Mouse (Mus musculus): Measurements from ENCODE around the gene Cpsf6. TPM values are rescaled to one million over a fixed set of nuclear protein-coding genes. Genes with fewer than 3 reads are reported as not detected.
"Not testable (repeated sequence)": the region's sequence is repeated elsewhere in the genome, so short reads cannot be mapped to it uniquely, and the experiment has no call there.

Gene Cpsf6
- polyA plus RNA-seq, 1 experiment from 2014 or later, result 243 TPM

GRCm38 (mm10) chr10:117392832-117393195 lies 13.0 kb upstream of the Cpsf6 start:
- 12% methylated on average over 6 of the region's 6 CpGs for WGBS
- H3K9me3 ChIP-seq, result no peaks in the 10 kb centered on the region
- DNase-seq (ENCODE audit: extremely low spot score, low spot score), result no peak
- peak overlapping the region; percentile 80 for H3K27ac ChIP-seq
- peaks cover 17% of the 10 kb centered on the region for H3K27me3 ChIP-seq (ENCODE audit: poor library complexity, severe bottlenecking)
- peaks cover 32% of the 10 kb centered on the region for H3K4me1 ChIP-seq
- H3K4me3 ChIP-seq, result peak overlapping the region; percentile 55
- H3K36me3 ChIP-seq (replicated peaks), result no peaks in the 10 kb centered on the region

- not testable (repeated sequence) for H3K9me3 ChIP-seq; H3K27ac ChIP-seq; H3K36me3 ChIP-seq (replicated peaks); H3K4me3 ChIP-seq; DNase-seq (ENCODE audit: extremely low spot score, low spot score)
- WGBS, result 86% methylated on average over 1 of the region's 1 CpGs
- H3K4me1 ChIP-seq, result peaks cover 32% of the 10 kb centered on the region
- peaks cover 17% of the 10 kb centered on the region for H3K27me3 ChIP-seq (ENCODE audit: poor library complexity, severe bottlenecking)
Observed at GRCm38 (mm10) chr10:117392397-117392796, 12.6 kb upstream of the Cpsf6 start.

GRCm38 (mm10) chr10:117391801-117392200 lies 12.0 kb upstream of the Cpsf6 start:
- H3K27me3 ChIP-seq (ENCODE audit: poor library complexity, severe bottlenecking), result peaks cover 17% of the 10 kb centered on the region
- WGBS, result 82% methylated on average over 2 of the region's 2 CpGs
- no peaks in the 10 kb centered on the region for H3K36me3 ChIP-seq (replicated peaks)
- H3K9me3 ChIP-seq, result no peaks in the 10 kb centered on the region
- H3K27ac ChIP-seq, result no peak overlapping the region
- no peak for DNase-seq (ENCODE audit: extremely low spot score, low spot score)
- H3K4me1 ChIP-seq, result peaks cover 30% of the 10 kb centered on the region
- H3K4me3 ChIP-seq, result no peak overlapping the region

GRCm38 (mm10) chr10:117391057-117391456 lies 11.2 kb upstream of the Cpsf6 start:
- DNase-seq (ENCODE audit: extremely low spot score, low spot score), result no peak
- H3K36me3 ChIP-seq (replicated peaks), result no peaks in the 10 kb centered on the region
- no peak overlapping the region for H3K4me3 ChIP-seq
- H3K9me3 ChIP-seq, result no peaks in the 10 kb centered on the region
- no peak overlapping the region for H3K27ac ChIP-seq
- peaks cover 17% of the 10 kb centered on the region for H3K27me3 ChIP-seq (ENCODE audit: poor library complexity, severe bottlenecking)
- 28% methylated on average over 5 of the region's 5 CpGs for WGBS
- peaks cover 26% of the 10 kb centered on the region for H3K4me1 ChIP-seq

- peaks cover 26% of the 10 kb centered on the region for H3K4me1 ChIP-seq
- H3K9me3 ChIP-seq, result no peaks in the 10 kb centered on the region
- H3K36me3 ChIP-seq (replicated peaks), result no peaks in the 10 kb centered on the region
- H3K4me3 ChIP-seq, result no peak overlapping the region
- H3K27me3 ChIP-seq (ENCODE audit: poor library complexity, severe bottlenecking), result peaks cover 17% of the 10 kb centered on the region
- DNase-seq (ENCODE audit: extremely low spot score, low spot score), result no peak
- no peak overlapping the region for H3K27ac ChIP-seq
- 61% methylated on average over 31 of the region's 31 CpGs for WGBS
Observed at GRCm38 (mm10) chr10:117389904-117390875, 10.4 kb upstream of the Cpsf6 start.

GRCm38 (mm10) chr10:117389371-117389740 lies 9.5 kb upstream of the Cpsf6 start:
- Histone ChIP-seq H3K4me3 (no peak overlapping the region), H3K9me3 (no peaks in the 10 kb centered on the region), H3K27me3 (ENCODE audit: poor library complexity, severe bottlenecking) (peaks cover 17% of the 10 kb centered on the region), H3K4me1 (peaks cover 26% of the 10 kb centered on the region), H3K36me3 (replicated peaks) (no peaks in the 10 kb centered on the region), H3K27ac (no peak overlapping the region)
- 68% methylated on average over 1 of the region's 1 CpGs for WGBS
- no peak for DNase-seq (ENCODE audit: extremely low spot score, low spot score)

- no peak overlapping the region for H3K4me3 ChIP-seq
- no peak overlapping the region for H3K27ac ChIP-seq
- no peaks in the 10 kb centered on the region for H3K9me3 ChIP-seq
- peaks cover 24% of the 10 kb centered on the region for H3K4me1 ChIP-seq
- no peaks in the 10 kb centered on the region for H3K36me3 ChIP-seq (replicated peaks)
- 32% methylated on average over 2 of the region's 2 CpGs for WGBS
- H3K27me3 ChIP-seq (ENCODE audit: poor library complexity, severe bottlenecking), result peaks cover 17% of the 10 kb centered on the region
- no peak for DNase-seq (ENCODE audit: extremely low spot score, low spot score)
Observed at GRCm38 (mm10) chr10:117388637-117389370, 9.0 kb upstream of the Cpsf6 start.

- not testable (repeated sequence) for H3K36me3 ChIP-seq (replicated peaks); H3K4me3 ChIP-seq; H3K9me3 ChIP-seq; DNase-seq (ENCODE audit: extremely low spot score, low spot score); H3K27ac ChIP-seq
- H3K27me3 ChIP-seq (ENCODE audit: poor library complexity, severe bottlenecking), result peaks cover 17% of the 10 kb centered on the region
- peaks cover 17% of the 10 kb centered on the region for H3K4me1 ChIP-seq
- 47% methylated on average over 3 of the region's 3 CpGs for WGBS
Observed at GRCm38 (mm10) chr10:117387961-117388636, 8.3 kb upstream of the Cpsf6 start.

- Histone ChIP-seq H3K4me1 (peaks cover 14% of the 10 kb centered on the region), H3K27me3 (ENCODE audit: poor library complexity, severe bottlenecking) (peaks cover 17% of the 10 kb centered on the region), H3K9me3 (no peaks in the 10 kb centered on the region), H3K4me3 (no peak overlapping the region), H3K36me3 (replicated peaks) (no peaks in the 10 kb centered on the region), H3K27ac (no peak overlapping the region)
- no peak for DNase-seq (ENCODE audit: extremely low spot score, low spot score)
- 91% methylated on average over 6 of the region's 6 CpGs for WGBS
Observed at GRCm38 (mm10) chr10:117386981-117387380, 7.2 kb upstream of the Cpsf6 start.

GRCm38 (mm10) chr10:117386261-117386660 lies 6.4 kb upstream of the Cpsf6 start:
- H3K27ac ChIP-seq, result no peak overlapping the region
- peaks cover 14% of the 10 kb centered on the region for H3K4me1 ChIP-seq
- WGBS, result 83% methylated on average over 1 of the region's 1 CpGs
- no peak for DNase-seq (ENCODE audit: extremely low spot score, low spot score)
- no peaks in the 10 kb centered on the region for H3K9me3 ChIP-seq
- no peaks in the 10 kb centered on the region for H3K36me3 ChIP-seq (replicated peaks)
- H3K27me3 ChIP-seq (ENCODE audit: poor library complexity, severe bottlenecking), result peaks cover 16% of the 10 kb centered on the region
- no peak overlapping the region for H3K4me3 ChIP-seq

GRCm38 (mm10) chr10:117385431-117385830 lies 5.6 kb upstream of the Cpsf6 start:
- H3K4me1 ChIP-seq, result peaks cover 6% of the 10 kb centered on the region
- no peak overlapping the region for H3K4me3 ChIP-seq
- no peak overlapping the region for H3K27ac ChIP-seq
- H3K27me3 ChIP-seq (ENCODE audit: poor library complexity, severe bottlenecking), result peaks cover 8% of the 10 kb centered on the region; the same call in 1 of the 2 replicates
- WGBS, result 84% methylated on average over 4 of the region's 4 CpGs
- no peaks in the 10 kb centered on the region for H3K9me3 ChIP-seq
- no peak for DNase-seq (ENCODE audit: extremely low spot score, low spot score)
- H3K36me3 ChIP-seq (replicated peaks), result no peaks in the 10 kb centered on the region

- Histone ChIP-seq H3K27ac (no peak overlapping the region), H3K36me3 (replicated peaks) (no peaks in the 10 kb centered on the region), H3K27me3 (ENCODE audit: poor library complexity, severe bottlenecking) (peaks cover 4% of the 10 kb centered on the region; the same call in 1 of the 2 replicates), H3K4me1 (peaks cover 3% of the 10 kb centered on the region; the same call in 1 of the 2 replicates), H3K9me3 (no peaks in the 10 kb centered on the region), H3K4me3 (no peak overlapping the region)
- WGBS, result 94% methylated on average over 2 of the region's 2 CpGs
- no peak for DNase-seq (ENCODE audit: extremely low spot score, low spot score)
Observed at GRCm38 (mm10) chr10:117385086-117385430, 5.2 kb upstream of the Cpsf6 start.

Data from forebrain, embryonic 10.5 days (tissue).